Mouse (Mus musculus) heart, embryonic 16.5 days (tissue): ENCODE measurements at regions not wholly inside any gene's neighbourhood (a gene's known extent, or its start where the extent isn't known, plus 50 kb on each side); places are given as distances from the start of the nearest gene placed in this dataset.

ENCODE experiments used
- ATAC-seq: fragments of 200-750 bp; cut with Nextera tagmentation; replicated peaks from 2 replicates; pipeline ENCODE4 v1.8.0; 2017; ENCODE audit warnings: moderate number of reproducible peaks; ENCODE audit not compliant: insufficient read depth, low FRiP score; ENCODE audit errors: extremely low read depth
- H3K27ac ChIP-seq: fragments of 300-500 bp; sonication (generic); 2 replicates; pipeline ENCODE4 v1.5.1; 2014; ENCODE audit warnings: mild to moderate bottlenecking, low read length, control low read depth, moderate library complexity
- H3K27me3 ChIP-seq: fragments of 300-500 bp; sonication (generic); 2 replicates; pipeline ENCODE4 v1.6.1; 2014; ENCODE audit warnings: low read length, mixed read lengths; ENCODE audit not compliant: control insufficient read depth, insufficient read depth
- H3K36me3 ChIP-seq: fragments of 300-500 bp; sonication (generic); 2 replicates; pipeline ENCODE4 v1.6.1; 2014; ENCODE audit not compliant: control insufficient read depth, insufficient read depth
- H3K4me1 ChIP-seq: fragments of 300-500 bp; sonication (generic); 2 replicates; pipeline ENCODE4 v1.6.1; 2014; ENCODE audit warnings: low read length, mixed read lengths; ENCODE audit not compliant: control insufficient read depth, insufficient read depth
- H3K4me2 ChIP-seq: fragments of 300-500 bp; sonication (generic); 2 replicates; pipeline ENCODE4 v1.6.1; 2014; ENCODE audit warnings: low read depth, mild to moderate bottlenecking, control low read depth, low read length
- H3K4me3 ChIP-seq: fragments of 300-500 bp; sonication (generic); 2 replicates; pipeline ENCODE4 v1.5.1; 2014; ENCODE audit warnings: mild to moderate bottlenecking, control low read depth, low read length
- H3K9ac ChIP-seq: fragments of 300-500 bp; sonication (generic); 2 replicates; pipeline ENCODE4 v1.6.1; 2014; ENCODE audit warnings: low read length, control low read depth
- H3K9me3 ChIP-seq: fragments of 300-500 bp; sonication (generic); replicated peaks from 2 replicates; pipeline ENCODE4 v1.6.1; 2016; ENCODE audit warnings: low read length; ENCODE audit not compliant: control insufficient read depth
- WGBS: fragments of 180-500 bp; shearing (Covaris S2); extraction: QIAGEN DNeasy Blood & Tissue Kit; methylation state at CpG from one replicate; pipeline ENCODE4 v1.1.7; 2014; 5-methylcytosine and 5-hydroxymethylcytosine counted together

GRCm38 (mm10) chr9:43387397-43387796 is 76.7 kb downstream of the Trim29 start:
- Histone ChIP-seq H3K27me3 (0 out of 2 replicates have a peak, but pooled peaks cover 2% of the 10 kb centered on the region), H3K36me3 (no peaks in the 10 kb centered on the region), H3K9ac (no peak overlapping the region), H3K4me1 (no peaks in the 10 kb centered on the region), H3K9me3 (no peaks in the 10 kb centered on the region), H3K4me3 (no peak overlapping the region), H3K27ac (no peak overlapping the region), H3K4me2 (no peak overlapping the region)
- 46% methylated on average over 9 of the region's 9 CpGs for WGBS
- ATAC-seq: no peak

- Histone ChIP-seq H3K27ac (no peak overlapping the region), H3K9me3 (no peaks in the 10 kb centered on the region), H3K27me3 (0 out of 2 replicates have a peak, but pooled peaks cover 2% of the 10 kb centered on the region), H3K4me1 (no peaks in the 10 kb centered on the region), H3K9ac (no peak overlapping the region), H3K4me3 (no peak overlapping the region), H3K4me2 (no peak overlapping the region), H3K36me3 (no peaks in the 10 kb centered on the region)
- no peak for ATAC-seq
- WGBS: 45% methylated on average over 9 of the region's 9 CpGs
Measured at GRCm38 (mm10) chr9:43389491-43390083, 78.9 kb downstream of the Trim29 start.

DNA sequence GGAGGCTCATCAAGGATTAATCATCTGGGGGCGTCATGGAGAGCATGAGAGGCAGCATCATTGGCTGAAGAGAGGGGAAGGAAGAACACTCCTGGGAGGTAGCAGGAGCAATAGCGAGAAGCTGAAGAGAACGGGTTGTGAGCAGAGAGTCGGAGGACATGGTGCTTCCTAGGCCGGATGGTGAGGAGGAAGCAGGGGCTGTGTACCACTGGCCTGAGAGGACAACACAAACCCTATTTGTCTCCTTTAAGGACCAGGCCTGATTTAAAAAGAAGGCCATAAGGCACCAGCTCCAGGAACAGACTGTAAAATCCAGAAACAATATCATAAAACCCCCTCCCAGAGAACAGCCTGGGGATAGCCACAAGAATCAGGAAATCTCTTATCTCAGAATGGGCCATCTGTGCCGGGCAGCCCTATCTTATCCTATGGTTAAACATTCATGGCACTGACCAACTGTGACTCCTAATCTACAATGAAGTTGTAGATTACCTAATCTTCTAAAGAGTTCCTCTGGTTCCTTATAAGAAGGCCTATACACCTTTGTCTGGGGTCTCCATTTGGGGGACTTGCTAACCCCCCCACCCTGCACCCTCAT is 81.9 kb downstream of the Trim29 start:
- no peaks in the 10 kb centered on the region for H3K27me3 ChIP-seq
- no peak for ATAC-seq
- H3K4me1 ChIP-seq: no peaks in the 10 kb centered on the region
- H3K9me3 ChIP-seq: peaks cover 4% of the 10 kb centered on the region; the same call in 1 of the 2 replicates
- WGBS: 44% methylated on average over 6 of the region's 6 CpGs
- H3K4me3 ChIP-seq: no peak overlapping the region
- no peak overlapping the region for H3K4me2 ChIP-seq
- H3K36me3 ChIP-seq: no peaks in the 10 kb centered on the region
- no peak overlapping the region for H3K9ac ChIP-seq
- H3K27ac ChIP-seq: no peak overlapping the region

- no peak overlapping the region for H3K9ac ChIP-seq
- no peaks in the 10 kb centered on the region for H3K27me3 ChIP-seq
- ATAC-seq: peak; percentile 45; the same call in 1 of the 2 replicates
- H3K36me3 ChIP-seq: no peaks in the 10 kb centered on the region
- H3K4me3 ChIP-seq: no peak overlapping the region
- peaks cover 4% of the 10 kb centered on the region; the same call in 1 of the 2 replicates for H3K9me3 ChIP-seq
- H3K4me2 ChIP-seq: no peak overlapping the region
- WGBS: 29% methylated on average over 5 of the region's 5 CpGs
- H3K4me1 ChIP-seq: no peaks in the 10 kb centered on the region
- H3K27ac ChIP-seq: no peak overlapping the region
Measured at GRCm38 (mm10) chr9:43394204-43394603, 83.6 kb downstream of the Trim29 start.

DNA sequence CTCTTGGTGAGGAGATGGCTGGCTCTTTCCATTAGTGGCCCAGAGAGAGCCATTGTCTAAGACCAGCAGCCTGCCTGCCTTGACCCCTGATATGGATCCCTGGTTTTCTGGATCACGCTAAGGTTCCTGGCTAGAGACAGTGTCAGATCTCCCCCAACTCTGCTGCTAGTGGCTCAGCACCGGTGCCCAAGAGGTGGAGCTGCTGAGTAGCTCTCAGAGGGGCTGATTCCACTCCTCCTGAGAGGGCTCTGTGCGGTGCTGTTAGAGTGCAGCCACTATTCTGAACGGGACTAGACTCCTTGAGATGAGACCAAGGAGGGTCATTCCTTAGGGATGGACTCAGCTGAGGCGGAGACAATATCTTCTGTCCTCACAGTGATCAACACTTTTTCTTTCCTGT is 84.6 kb downstream of the Trim29 start:
- Histone ChIP-seq H3K4me2 (no peak overlapping the region), H3K4me3 (no peak overlapping the region), H3K9me3 (peaks cover 4% of the 10 kb centered on the region; the same call in 1 of the 2 replicates), H3K27ac (no peak overlapping the region), H3K9ac (no peak overlapping the region), H3K27me3 (no peaks in the 10 kb centered on the region), H3K36me3 (no peaks in the 10 kb centered on the region), H3K4me1 (no peaks in the 10 kb centered on the region)
- no peak for ATAC-seq
- 37% methylated on average over 5 of the region's 5 CpGs for WGBS

DNA sequence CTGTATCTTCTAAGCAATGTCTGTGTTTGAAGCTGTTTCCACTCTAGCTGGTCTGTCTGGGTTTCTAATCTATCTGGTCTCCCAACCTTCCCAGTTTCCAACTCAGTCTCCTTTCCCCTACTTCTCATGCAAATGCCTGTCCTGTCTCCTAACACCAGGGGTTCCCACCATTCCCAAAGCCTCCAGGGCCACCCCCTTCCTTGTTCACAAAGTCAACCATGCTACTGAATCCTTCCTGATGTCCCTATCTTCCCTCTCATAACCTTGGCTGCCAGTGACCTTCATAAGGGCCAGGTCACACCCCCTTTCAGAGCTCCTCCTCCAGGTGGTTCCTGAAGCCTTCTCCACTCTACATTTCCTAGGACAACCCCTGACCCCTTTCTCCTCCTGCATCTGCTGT is 85.9 kb downstream of the Trim29 start:
- H3K36me3 ChIP-seq: no peaks in the 10 kb centered on the region
- H3K9ac ChIP-seq: no peak overlapping the region
- no peaks in the 10 kb centered on the region for H3K4me1 ChIP-seq
- H3K4me2 ChIP-seq: no peak overlapping the region
- no peaks in the 10 kb centered on the region for H3K27me3 ChIP-seq
- H3K27ac ChIP-seq: no peak overlapping the region
- ATAC-seq: no peak
- H3K4me3 ChIP-seq: no peak overlapping the region
- peaks cover 4% of the 10 kb centered on the region; the same call in 1 of the 2 replicates for H3K9me3 ChIP-seq

GRCm38 (mm10) chr9:43408493-43408892 is 97.8 kb downstream of the Trim29 start:
- Histone ChIP-seq H3K9ac (no peak overlapping the region), H3K4me3 (no peak overlapping the region), H3K27me3 (no peaks in the 10 kb centered on the region), H3K4me1 (no peaks in the 10 kb centered on the region), H3K9me3 (no peaks in the 10 kb centered on the region), H3K36me3 (no peaks in the 10 kb centered on the region), H3K4me2 (no peak overlapping the region), H3K27ac (no peak overlapping the region)
- 61% methylated on average over 6 of the region's 6 CpGs for WGBS
- no peak for ATAC-seq

DNA sequence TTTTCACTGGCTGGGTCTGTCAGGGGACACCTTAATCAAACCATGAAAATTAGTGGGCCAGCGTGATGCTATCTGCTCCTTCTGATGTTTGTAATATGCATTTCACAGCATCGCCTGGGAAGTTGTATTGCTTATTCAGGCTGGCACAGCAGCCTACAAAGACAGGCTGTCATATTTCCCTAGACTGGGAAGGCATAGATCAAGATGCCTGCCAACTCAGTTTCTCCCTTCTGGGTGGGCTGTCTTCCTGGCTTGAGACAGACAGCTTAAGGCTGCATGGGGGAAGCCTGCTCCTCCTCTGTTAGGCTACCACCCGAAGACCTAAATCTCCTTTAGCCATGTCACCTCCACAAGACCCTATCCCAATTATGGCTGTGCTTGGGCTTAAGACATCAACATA is 101.8 kb downstream of the Trim29 start:
- Histone ChIP-seq H3K36me3 (no peaks in the 10 kb centered on the region), H3K4me1 (no peaks in the 10 kb centered on the region), H3K27ac (no peak overlapping the region), H3K9ac (no peak overlapping the region), H3K27me3 (no peaks in the 10 kb centered on the region), H3K4me2 (no peak overlapping the region), H3K4me3 (no peak overlapping the region), H3K9me3 (no peaks in the 10 kb centered on the region)
- 65% methylated on average over 3 of the region's 3 CpGs for WGBS
- no peak for ATAC-seq

DNA sequence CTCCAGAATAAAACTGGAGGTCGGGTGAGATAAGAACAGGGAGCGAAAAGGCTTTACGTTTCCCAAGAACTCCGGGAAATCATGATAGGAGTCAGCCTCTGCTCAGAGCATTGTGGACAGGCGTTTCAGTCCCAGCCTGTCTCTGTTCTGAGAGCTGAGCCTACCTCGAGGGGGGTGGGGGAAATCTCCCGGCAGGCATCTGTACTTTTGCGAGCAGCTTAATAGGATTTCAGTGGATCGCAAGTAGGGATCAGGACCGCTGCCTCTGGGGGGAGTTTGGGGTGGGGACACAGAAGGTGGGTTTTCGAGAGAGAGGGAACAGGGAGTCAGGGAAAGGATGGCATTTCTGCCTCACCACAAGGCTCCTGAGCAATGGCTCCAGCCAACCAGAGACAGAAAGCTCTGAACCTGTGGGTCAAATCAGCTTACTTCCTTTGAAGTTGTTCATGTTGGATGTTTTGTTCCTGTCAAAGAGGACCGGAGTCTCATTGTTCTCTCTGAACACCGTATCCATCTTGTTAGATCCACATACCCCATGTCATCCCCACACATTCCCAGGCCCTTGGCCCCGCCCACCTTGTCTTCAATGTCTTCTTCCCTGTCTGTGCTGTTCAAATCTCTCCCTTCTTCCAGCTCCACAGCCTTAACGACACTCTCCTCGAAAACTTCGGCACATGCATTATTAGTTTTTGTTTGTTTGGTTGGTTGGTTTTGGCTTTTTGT is 109.5 kb downstream of the Trim29 start:
- ATAC-seq: no peak
- no peak overlapping the region for H3K4me3 ChIP-seq

More for the DNA sequence above, 109.5 kb downstream of the Trim29 start:
- no peaks in the 10 kb centered on the region for H3K4me1 ChIP-seq
- H3K9ac ChIP-seq: no peak overlapping the region
- H3K4me2 ChIP-seq: no peak overlapping the region
- H3K27me3 ChIP-seq: peaks cover 11% of the 10 kb centered on the region
- no peaks in the 10 kb centered on the region for H3K36me3 ChIP-seq
- no peak overlapping the region for H3K27ac ChIP-seq
- 20% methylated on average over 17 of the region's 17 CpGs for WGBS
- no peaks in the 10 kb centered on the region for H3K9me3 ChIP-seq
